Comparison of ENCODE assay signal across 14 mouse cellular contexts in the genomic region with DNA sequence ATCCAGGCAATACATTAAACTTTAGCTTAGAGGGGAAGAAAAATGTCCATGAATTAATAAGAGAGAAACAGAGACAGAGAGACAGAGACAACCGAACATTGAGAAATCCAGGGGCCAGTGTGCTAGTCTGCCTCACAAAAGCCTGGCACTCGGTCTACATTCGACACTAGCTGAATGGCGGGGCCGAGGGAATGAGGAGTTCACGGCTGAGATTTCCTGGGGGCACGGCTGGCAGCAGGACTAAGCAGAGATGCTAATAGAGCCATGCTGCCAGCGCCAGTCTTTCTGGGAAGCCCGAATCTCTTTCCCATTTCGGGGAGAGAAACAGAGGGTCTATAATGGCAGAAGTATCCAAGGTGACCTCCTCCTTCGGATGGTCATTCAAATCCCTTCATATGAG.
"Had no signal": no experiment of that assay in that cellular context is flagged by ENCODE, and none has a peak within 500 bp of the region (broad histone marks: within the 10 kb centered on the region; RNA-seq: fewer than 3 reads in every experiment).

No protein-coding gene starts in this region.

- H3K27ac ChIP-seq: kidney, embryonic 15.5 days; limb, embryonic 15.5 days; liver, embryonic 12.5 days; midbrain, embryonic 10.5 days; neural tube, embryonic 13.5 days had no signal

- H3K9ac ChIP-seq: kidney, embryonic 15.5 days; limb, embryonic 15.5 days; liver, embryonic 12.5 days; lung, embryonic 14.5 days; neural tube, embryonic 13.5 days had no signal

- ATAC-seq: liver, embryonic 12.5 days; midbrain, embryonic 16.5 days had no signal

- H3K4me3 ChIP-seq: kidney, embryonic 15.5 days; limb, embryonic 15.5 days; liver, embryonic 12.5 days; midbrain, embryonic 10.5 days; neural tube, embryonic 13.5 days had no signal

- H3K4me2 ChIP-seq: kidney, embryonic 15.5 days; limb, embryonic 15.5 days; liver, embryonic 12.5 days; lung, embryonic 14.5 days; neural tube, embryonic 13.5 days had no signal

- DNase-seq: kidney, postnatal 14 days; lung, embryonic 14.5 days; lung, postnatal 10 days; lung, postnatal 4 days; retina, postnatal 1 day; right cerebral cortex, postnatal 4 days; spleen, adult 18-20 months; thymus, postnatal 36 days had no signal

- H3K9me3 ChIP-seq: kidney, embryonic 15.5 days; limb, embryonic 15.5 days; liver, embryonic 12.5 days; midbrain, embryonic 10.5 days; neural tube, embryonic 13.5 days had no signal

- H3K4me1 ChIP-seq: limb, embryonic 15.5 days; liver, embryonic 12.5 days had no signal
